Mouse (Mus musculus): ENCODE results near the gene Pcca. TPM values are rescaled to one million over a fixed set of nuclear protein-coding genes. Genes with fewer than 3 reads are reported as not detected.
A peak's percentile ranks its signal among the peaks of the same experiment; 100 is the strongest.

Pcca gene
- polyA plus RNA-seq, 1 experiment from 2014 or later, result 32.8 TPM

- H3K36me3 ChIP-seq, result no peaks in the 10 kb centered on the region
- H3K9ac ChIP-seq, result no peak overlapping the region
- H3K27me3 ChIP-seq, result no peaks in the 10 kb centered on the region
- H3K4me2 ChIP-seq, result no peak overlapping the region
- WGBS, result 78% methylated on average over 4 of the region's 4 CpGs
- peaks cover 5% of the 10 kb centered on the region; the same call in 1 of the 2 replicates for H3K4me1 ChIP-seq
- H3K9me3 ChIP-seq, result no peaks in the 10 kb centered on the region
- ATAC-seq (ENCODE audit: insufficient number of reproducible peaks, insufficient read depth, low FRiP score, low TSS enrichment, low read depth), result no peak
- H3K27ac ChIP-seq, result no peak overlapping the region
- no peak overlapping the region for H3K4me3 ChIP-seq
Measured at GRCm38 (mm10) chr14:122865462-122866129, 331.5 kb downstream of the Pcca start.

GRCm38 (mm10) chr14:122867531-122868285 is 333.6 kb downstream of the Pcca start:
- Histone ChIP-seq H3K27ac (no peak overlapping the region), H3K4me3 (no peak overlapping the region), H3K4me1 (peaks cover 5% of the 10 kb centered on the region; the same call in 1 of the 2 replicates), H3K27me3 (no peaks in the 10 kb centered on the region), H3K4me2 (no peak overlapping the region), H3K36me3 (no peaks in the 10 kb centered on the region), H3K9ac (no peak overlapping the region), H3K9me3 (no peaks in the 10 kb centered on the region)
- 68% methylated on average over 4 of the region's 4 CpGs for WGBS
- ATAC-seq (ENCODE audit: insufficient number of reproducible peaks, insufficient read depth, low FRiP score, low TSS enrichment, low read depth), result no peak

- Histone ChIP-seq H3K4me3 (no peak overlapping the region), H3K4me1 (peaks cover 5% of the 10 kb centered on the region; the same call in 1 of the 2 replicates), H3K9ac (no peak overlapping the region), H3K36me3 (no peaks in the 10 kb centered on the region), H3K9me3 (no peaks in the 10 kb centered on the region), H3K27ac (no peak overlapping the region), H3K4me2 (no peak overlapping the region), H3K27me3 (no peaks in the 10 kb centered on the region)
- WGBS, result 72% methylated on average over 6 of the region's 6 CpGs
- no peak for ATAC-seq (ENCODE audit: insufficient number of reproducible peaks, insufficient read depth, low FRiP score, low TSS enrichment, low read depth)
Measured at GRCm38 (mm10) chr14:122869831-122870230, 335.7 kb downstream of the Pcca start.

GRCm38 (mm10) chr14:122871841-122872580 is 337.9 kb downstream of the Pcca start:
- H3K27me3 ChIP-seq, result no peaks in the 10 kb centered on the region
- 44% methylated on average over 4 of the region's 4 CpGs for WGBS
- H3K9ac ChIP-seq, result no peak overlapping the region
- ATAC-seq (ENCODE audit: insufficient number of reproducible peaks, insufficient read depth, low FRiP score, low TSS enrichment, low read depth), result no peak
- H3K36me3 ChIP-seq, result no peaks in the 10 kb centered on the region
- peaks cover 11% of the 10 kb centered on the region for H3K4me1 ChIP-seq
- no peaks in the 10 kb centered on the region for H3K9me3 ChIP-seq
- no peak overlapping the region for H3K4me2 ChIP-seq
- H3K27ac ChIP-seq, result no peak overlapping the region
- H3K4me3 ChIP-seq, result no peak overlapping the region

GRCm38 (mm10) chr14:122872612-122873011 is 338.5 kb downstream of the Pcca start:
- H3K4me1 ChIP-seq, result peaks cover 11% of the 10 kb centered on the region
- no peak overlapping the region for H3K27ac ChIP-seq
- WGBS, result 57% methylated on average over 6 of the region's 6 CpGs
- H3K4me3 ChIP-seq, result no peak overlapping the region
- ATAC-seq (ENCODE audit: insufficient number of reproducible peaks, insufficient read depth, low FRiP score, low TSS enrichment, low read depth), result no peak
- no peak overlapping the region for H3K9ac ChIP-seq
- H3K27me3 ChIP-seq, result no peaks in the 10 kb centered on the region
- no peaks in the 10 kb centered on the region for H3K36me3 ChIP-seq
- no peak overlapping the region for H3K4me2 ChIP-seq
- H3K9me3 ChIP-seq, result no peaks in the 10 kb centered on the region

GRCm38 (mm10) chr14:122875056-122875455 is 340.9 kb downstream of the Pcca start:
- WGBS, result 71% methylated on average over 8 of the region's 8 CpGs
- H3K27me3 ChIP-seq, result no peaks in the 10 kb centered on the region
- no peak for ATAC-seq (ENCODE audit: insufficient number of reproducible peaks, insufficient read depth, low FRiP score, low TSS enrichment, low read depth)
- no peak overlapping the region for H3K4me3 ChIP-seq
- no peaks in the 10 kb centered on the region for H3K9me3 ChIP-seq
- no peaks in the 10 kb centered on the region for H3K36me3 ChIP-seq
- no peak overlapping the region for H3K9ac ChIP-seq
- no peak overlapping the region for H3K27ac ChIP-seq
- H3K4me1 ChIP-seq, result peaks cover 7% of the 10 kb centered on the region; the same call in 1 of the 2 replicates
- no peak overlapping the region for H3K4me2 ChIP-seq

GRCm38 (mm10) chr14:122875636-122876035 is 341.5 kb downstream of the Pcca start:
- Histone ChIP-seq H3K4me2 (no peak overlapping the region), H3K4me1 (peaks cover 7% of the 10 kb centered on the region; the same call in 1 of the 2 replicates), H3K4me3 (no peak overlapping the region), H3K27me3 (no peaks in the 10 kb centered on the region), H3K9ac (no peak overlapping the region), H3K27ac (no peak overlapping the region), H3K36me3 (no peaks in the 10 kb centered on the region), H3K9me3 (no peaks in the 10 kb centered on the region)
- ATAC-seq (ENCODE audit: insufficient number of reproducible peaks, insufficient read depth, low FRiP score, low TSS enrichment, low read depth), result no peak
- 45% methylated on average over 6 of the region's 6 CpGs for WGBS

GRCm38 (mm10) chr14:122876163-122876562 is 342.0 kb downstream of the Pcca start:
- Histone ChIP-seq H3K4me1 (peaks cover 7% of the 10 kb centered on the region; the same call in 1 of the 2 replicates), H3K27me3 (no peaks in the 10 kb centered on the region), H3K27ac (no peak overlapping the region), H3K9ac (no peak overlapping the region), H3K4me3 (no peak overlapping the region), H3K9me3 (no peaks in the 10 kb centered on the region), H3K4me2 (no peak overlapping the region), H3K36me3 (no peaks in the 10 kb centered on the region)
- ATAC-seq (ENCODE audit: insufficient number of reproducible peaks, insufficient read depth, low FRiP score, low TSS enrichment, low read depth), result peak; percentile 80; the same call in 1 of the 2 replicates
- WGBS, result under 1% methylated on average over 6 of the region's 6 CpGs

- Histone ChIP-seq H3K27ac (no peak overlapping the region), H3K9ac (no peak overlapping the region), H3K4me2 (no peak overlapping the region), H3K27me3 (no peaks in the 10 kb centered on the region), H3K4me3 (no peak overlapping the region), H3K36me3 (no peaks in the 10 kb centered on the region), H3K4me1 (peaks cover 10% of the 10 kb centered on the region), H3K9me3 (no peaks in the 10 kb centered on the region)
- no peak for ATAC-seq (ENCODE audit: insufficient number of reproducible peaks, insufficient read depth, low FRiP score, low TSS enrichment, low read depth)
- 68% methylated on average over 7 of the region's 7 CpGs for WGBS
Measured at GRCm38 (mm10) chr14:122876723-122877122, 342.6 kb downstream of the Pcca start.

- H3K27ac ChIP-seq, result no peak overlapping the region
- no peaks in the 10 kb centered on the region for H3K36me3 ChIP-seq
- peaks cover 21% of the 10 kb centered on the region for H3K4me1 ChIP-seq
- H3K4me2 ChIP-seq, result no peak overlapping the region
- no peaks in the 10 kb centered on the region for H3K27me3 ChIP-seq
- WGBS, result 84% methylated on average over 3 of the region's 3 CpGs
- H3K4me3 ChIP-seq, result no peak overlapping the region
- no peak overlapping the region for H3K9ac ChIP-seq
- no peaks in the 10 kb centered on the region for H3K9me3 ChIP-seq
- no peak for ATAC-seq (ENCODE audit: insufficient number of reproducible peaks, insufficient read depth, low FRiP score, low TSS enrichment, low read depth)
Measured at GRCm38 (mm10) chr14:122877787-122878186, 343.7 kb downstream of the Pcca start.

- Histone ChIP-seq H3K4me2 (no peak overlapping the region), H3K36me3 (no peaks in the 10 kb centered on the region), H3K27me3 (no peaks in the 10 kb centered on the region), H3K9me3 (no peaks in the 10 kb centered on the region), H3K9ac (no peak overlapping the region), H3K4me1 (peaks cover 33% of the 10 kb centered on the region), H3K4me3 (no peak overlapping the region), H3K27ac (no peak overlapping the region)
- ATAC-seq (ENCODE audit: insufficient number of reproducible peaks, insufficient read depth, low FRiP score, low TSS enrichment, low read depth), result no peak
- WGBS, result 77% methylated on average over 7 of the region's 7 CpGs
Measured at GRCm38 (mm10) chr14:122880291-122880690, 346.2 kb downstream of the Pcca start.

Data from embryonic facial prominence, embryonic 13.5 days (tissue).